12 mouse cellular contexts compared by ENCODE assay signal in the genomic region with DNA sequence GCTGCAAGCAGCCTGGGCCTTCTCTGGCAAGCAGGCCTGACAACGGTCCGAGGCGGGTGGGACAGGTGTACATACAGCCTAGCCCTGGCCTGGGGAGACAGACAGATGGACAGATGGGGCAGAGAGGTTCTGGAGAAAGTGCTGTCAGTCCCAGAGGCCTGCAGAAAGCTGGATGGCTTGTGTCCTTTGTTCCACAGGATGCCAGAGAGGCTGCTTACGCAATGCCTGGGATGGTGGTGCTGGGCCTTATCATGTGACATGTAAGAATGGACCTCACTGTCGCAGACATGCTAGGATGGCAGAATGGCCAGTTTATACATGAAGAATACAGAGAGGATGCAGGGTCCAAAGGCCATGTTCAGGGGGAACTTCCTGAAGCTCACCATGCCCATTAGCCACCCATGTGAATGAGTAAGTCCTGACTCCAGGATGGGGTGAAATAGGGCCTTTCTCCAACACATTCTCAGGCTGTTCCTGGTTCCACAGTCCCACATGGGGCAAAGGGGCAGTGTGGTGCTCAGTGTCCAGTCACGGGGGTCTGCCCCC. TPM values are rescaled to one million over a fixed set of nuclear protein-coding genes. Genes with fewer than 3 reads are reported as not detected.
A peak's percentile ranks its signal among the peaks of the same experiment; 100 is the strongest.
DNase-seq lines count a peak whose midpoint lies in the region; ATAC-seq and TF ChIP-seq lines count a peak whose summit lies in the region.
"Had no signal": no experiment of that assay in that cellular context is flagged by ENCODE, and none has a peak within 500 bp of the region (broad histone marks: within the 10 kb centered on the region; RNA-seq: fewer than 3 reads in every experiment).

No protein-coding gene starts in this region.

- H3K36me3 ChIP-seq in hindbrain, embryonic 10.5 days, result peaks cover 5% of the 10 kb centered on the region; the same call in 1 of the 2 replicates
- no peaks in the 10 kb centered on the region for H3K36me3 ChIP-seq in hindbrain, postnatal 0 days (ENCODE audit: insufficient read depth, low read length)
- H3K36me3 ChIP-seq in forebrain, embryonic 16.5 days (ENCODE audit: control insufficient read depth, insufficient read depth), result no peaks in the 10 kb centered on the region
- peaks cover 2% of the 10 kb centered on the region; the same call in 1 of the 2 replicates for H3K36me3 ChIP-seq in midbrain, embryonic 10.5 days

- TF ChIP-seq CTCF in hindbrain, postnatal 0 days (IDR thresholded peaks at IDR 0.05; ENCODE audit: low read depth), result no peak

- no peak for ATAC-seq in hindbrain, postnatal 0 days
- ATAC-seq in forebrain, embryonic 16.5 days, result no peak
- ATAC-seq in megakaryocyte-erythroid progenitor cell, adult 5-6 weeks (replicated peaks; ENCODE audit: low FRiP score, low TSS enrichment, poor library complexity, severe bottlenecking), result no peak
- no peak for ATAC-seq in erythroid progenitor cell, adult 5-6 weeks (replicated peaks; ENCODE audit: low FRiP score, poor library complexity, severe bottlenecking)

- peaks cover 52% of the 10 kb centered on the region for H3K4me1 ChIP-seq in hindbrain, embryonic 10.5 days (replicated peaks)
- H3K4me1 ChIP-seq in hindbrain, postnatal 0 days (ENCODE audit: insufficient read depth, low read length), result peaks cover 17% of the 10 kb centered on the region; the same call in 1 of the 2 replicates
- peaks cover 24% of the 10 kb centered on the region for H3K4me1 ChIP-seq in forebrain, embryonic 16.5 days (replicated peaks; ENCODE audit: control insufficient read depth, insufficient read depth, low read length)
- peaks cover 34% of the 10 kb centered on the region for H3K4me1 ChIP-seq in midbrain, embryonic 10.5 days
- H3K4me1 ChIP-seq: embryonic facial prominence, embryonic 12.5 days had no signal

- H3K9me3 ChIP-seq in hindbrain, embryonic 10.5 days, result no peaks in the 10 kb centered on the region
- no peaks in the 10 kb centered on the region for H3K9me3 ChIP-seq in hindbrain, postnatal 0 days (ENCODE audit: low read length)
- no peaks in the 10 kb centered on the region for H3K9me3 ChIP-seq in forebrain, embryonic 16.5 days (ENCODE audit: control insufficient read depth, low read length)
- H3K9me3 ChIP-seq in midbrain, embryonic 10.5 days (replicated peaks), result no peaks in the 10 kb centered on the region
- H3K9me3 ChIP-seq: embryonic facial prominence, embryonic 12.5 days had no signal

- DNase-seq in hindbrain, embryonic 10.5 days (ENCODE audit: low spot score), result no peak
- DNase-seq in hindbrain, postnatal 0 days (ENCODE audit: low spot score), result no peak
- peak; percentile 20 for DNase-seq in Muller cell, postnatal 12 days (ENCODE audit: inconsistent ontology term)
- DNase-seq in midbrain, embryonic 10.5 days (ENCODE audit: low spot score), result no peak
- DNase-seq in testis, postnatal 14 days (ENCODE audit: low spot score), result no peak
- DNase-seq: spleen, adult 18-20 months; thymus, postnatal 4 days had no signal

- no peaks in the 10 kb centered on the region for H3K27me3 ChIP-seq in hindbrain, embryonic 10.5 days (ENCODE audit: insufficient read depth, poor library complexity, severe bottlenecking)
- no peaks in the 10 kb centered on the region for H3K27me3 ChIP-seq in hindbrain, postnatal 0 days (ENCODE audit: insufficient read depth, low read length)
- H3K27me3 ChIP-seq in forebrain, embryonic 16.5 days (replicated peaks; ENCODE audit: control insufficient read depth, insufficient read depth, low read length), result no peaks in the 10 kb centered on the region
- H3K27me3 ChIP-seq in midbrain, embryonic 10.5 days (ENCODE audit: low read depth, poor library complexity, severe bottlenecking), result 0 out of 2 replicates have a peak, but pooled peaks cover 3% of the 10 kb centered on the region
- H3K27me3 ChIP-seq: embryonic facial prominence, embryonic 12.5 days had no signal

- WGBS in hindbrain, embryonic 10.5 days, result 85% methylated on average over 6 of the region's 6 CpGs
- WGBS in hindbrain, postnatal 0 days, result 86% methylated on average over 6 of the region's 6 CpGs
- 89% methylated on average over 6 of the region's 6 CpGs for WGBS in forebrain, embryonic 16.5 days
- WGBS in midbrain, embryonic 10.5 days, result 92% methylated on average over 6 of the region's 6 CpGs

- H3K4me3 ChIP-seq in hindbrain, embryonic 10.5 days, result no peak overlapping the region
- H3K4me3 ChIP-seq in hindbrain, postnatal 0 days (ENCODE audit: low read length), result no peak overlapping the region
- no peak overlapping the region for H3K4me3 ChIP-seq in forebrain, embryonic 16.5 days (replicated peaks; ENCODE audit: low read length)
- H3K4me3 ChIP-seq in midbrain, embryonic 10.5 days, result no peak overlapping the region
- H3K4me3 ChIP-seq: embryonic facial prominence, embryonic 12.5 days had no signal

- 0 out of 2 replicates have a peak overlapping the region, but pooled peaks have one; percentile 65 for H3K27ac ChIP-seq in hindbrain, embryonic 10.5 days
- H3K27ac ChIP-seq in hindbrain, postnatal 0 days, result no peak overlapping the region
- H3K27ac ChIP-seq in forebrain, embryonic 16.5 days (ENCODE audit: low read length), result no peak overlapping the region
- 0 out of 2 replicates have a peak overlapping the region, but pooled peaks have one; percentile 34 for H3K27ac ChIP-seq in midbrain, embryonic 10.5 days (replicated peaks)
- H3K27ac ChIP-seq: embryonic facial prominence, embryonic 12.5 days had no signal

- no peak overlapping the region; the same call in 1 of the 2 replicates for H3K9ac ChIP-seq in hindbrain, postnatal 0 days (replicated peaks; ENCODE audit: low read length)
- H3K9ac ChIP-seq in forebrain, embryonic 16.5 days (replicated peaks; ENCODE audit: low read depth, low read length), result 0 out of 2 replicates have a peak overlapping the region, but pooled peaks have one; percentile 15
- H3K9ac ChIP-seq: embryonic facial prominence, embryonic 12.5 days had no signal

- no peak overlapping the region for H3K4me2 ChIP-seq in hindbrain, postnatal 0 days (ENCODE audit: low read depth, low read length)
- no peak overlapping the region for H3K4me2 ChIP-seq in forebrain, embryonic 16.5 days (ENCODE audit: low read length)
- H3K4me2 ChIP-seq: embryonic facial prominence, embryonic 12.5 days had no signal

RNA-seq across cellular contexts. Expression of gene Slc29a3, which starts 4.9 kb away (rescaled TPM):
- 9.4 and 11.8 TPM in 2 replicates for polyA plus RNA-seq in hindbrain, embryonic 10.5 days (2016; fragmentation: Nextera tagmentation; extraction: Ambion mirVana)
- 8.5 and 10.0 TPM in 2 replicates for total RNA-seq in hindbrain, postnatal 0 days (2014; rRNA removed)
- polyA plus RNA-seq in hindbrain, postnatal 0 days (2015; fragmentation: Nextera tagmentation; extraction: Ambion mirVana), result 9.1 and 9.3 TPM in 2 replicates
- 13.0 and 13.4 TPM in 2 replicates for polyA plus RNA-seq in forebrain, embryonic 16.5 days (2015; fragmentation: Nextera tagmentation; extraction: Ambion mirVana)
- polyA plus RNA-seq in midbrain, embryonic 10.5 days (2016; fragmentation: Nextera tagmentation; extraction: Ambion mirVana), result 8.4 and 12.8 TPM in 2 replicates
- total RNA-seq in megakaryocyte-erythroid progenitor cell, adult 5-6 weeks (2014; fragmentation: Nextera tagmentation), result 5.9 and 12.6 TPM in 2 replicates
- total RNA-seq in megakaryocyte-erythroid progenitor cell, adult 5-6 weeks (2017), result 5.4 and 6.2 TPM in 2 replicates
- 9.6 and 17.7 TPM in 2 replicates for total RNA-seq in erythroid progenitor cell, adult 5-6 weeks (2015; ENCODE audit: low replicate concordance)
- total RNA-seq in erythroid progenitor cell, adult 5-6 weeks (2017; ENCODE audit: low replicate concordance), result 2.6 and 2.7 TPM in 2 replicates

RNA-seq across cellular contexts. Expression of gene Cdh23, which starts 51.5 kb away (rescaled TPM):
- polyA plus RNA-seq in hindbrain, embryonic 10.5 days (2016; fragmentation: Nextera tagmentation; extraction: Ambion mirVana), result 0.16 and 0.41 TPM in 2 replicates
- total RNA-seq in hindbrain, postnatal 0 days (2014; rRNA removed), result 20.6 and 31.8 TPM in 2 replicates
- polyA plus RNA-seq in hindbrain, postnatal 0 days (2015; fragmentation: Nextera tagmentation; extraction: Ambion mirVana), result 3.5 and 4.0 TPM in 2 replicates
- 1.2 and 2.7 TPM in 2 replicates for polyA plus RNA-seq in forebrain, embryonic 16.5 days (2015; fragmentation: Nextera tagmentation; extraction: Ambion mirVana)
- polyA plus RNA-seq in midbrain, embryonic 10.5 days (2016; fragmentation: Nextera tagmentation; extraction: Ambion mirVana), result 0.53 TPM in 2 replicates
- total RNA-seq in megakaryocyte-erythroid progenitor cell, adult 5-6 weeks (2014; fragmentation: Nextera tagmentation), result not detected in 2 replicates
- not detected in 2 replicates for total RNA-seq in megakaryocyte-erythroid progenitor cell, adult 5-6 weeks (2017)
- not detected in 2 replicates for total RNA-seq in erythroid progenitor cell, adult 5-6 weeks (2015; ENCODE audit: low replicate concordance)
- total RNA-seq in erythroid progenitor cell, adult 5-6 weeks (2017; ENCODE audit: low replicate concordance), result 0.26 TPM in 1 of 2 replicates, not detected in the other
- total RNA-seq: granulocyte monocyte progenitor cell, adult 5-6 weeks had no signal

Comparison
In these comparisons a context has a peak if more than half of its experiments do, and no peak if none do; other contexts are left out.
1. H3K27ac ChIP-seq: peak in hindbrain, embryonic 10.5 days (single experiment) and midbrain, embryonic 10.5 days (single experiment); none in hindbrain, postnatal 0 days (single experiment) and forebrain, embryonic 16.5 days (single experiment).